Mouse (Mus musculus): ENCODE measurements around the gene Rasl2-9. TPM values are rescaled to one million over a fixed set of nuclear protein-coding genes. Genes with fewer than 3 reads are reported as not detected.
"Not testable (repeated sequence)": the region's sequence is repeated elsewhere in the genome, so short reads cannot be mapped to it uniquely, and the experiment has no call there.

Gene Rasl2-9
- polyA plus RNA-seq, 1 experiment: 0.40 TPM

DNA sequence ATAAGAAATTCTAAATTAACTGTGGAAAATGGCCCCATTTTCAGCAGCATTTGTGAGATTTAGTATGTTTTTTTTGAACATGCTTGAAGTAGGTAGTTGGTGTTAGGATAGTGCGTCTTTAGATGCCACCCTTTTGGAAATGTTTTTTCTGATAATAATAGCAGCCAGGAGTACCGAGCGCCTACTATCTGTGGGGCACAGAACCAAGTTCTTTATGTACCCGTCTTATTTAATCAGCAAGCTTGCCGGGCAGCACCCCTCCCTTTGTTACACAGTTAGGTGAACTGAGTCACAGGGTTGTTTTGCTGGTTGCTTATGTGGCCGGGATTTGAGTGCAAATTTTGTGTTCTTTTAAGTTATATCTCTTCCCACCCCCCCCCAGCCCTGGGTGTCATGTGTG lies 44.5 kb downstream of the Rasl2-9 start:
- DNase-seq (ENCODE audit: extremely low spot score in 1 of 2, low spot score in 1 of 2): no peak

DNA sequence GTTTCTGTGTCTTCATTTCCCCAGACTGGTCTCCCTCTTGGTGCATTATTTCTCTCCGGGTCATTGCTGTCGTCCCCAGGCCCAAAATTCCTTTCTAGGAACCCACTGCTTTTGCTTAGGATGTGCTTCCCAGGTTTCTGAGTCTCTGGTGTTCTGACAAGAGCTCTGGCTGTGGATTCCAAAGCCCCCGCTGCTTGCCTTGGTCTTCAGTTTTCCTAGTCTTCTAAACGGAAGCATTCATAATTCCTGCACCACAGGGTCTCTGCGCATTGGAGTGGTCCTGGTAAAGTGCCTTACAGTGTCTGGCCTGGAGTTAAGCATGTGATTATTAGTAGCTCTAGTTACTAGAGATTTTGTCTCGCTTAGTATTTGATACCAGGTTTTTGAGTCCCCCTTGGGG lies 44.9 kb downstream of the Rasl2-9 start:
- no peak for DNase-seq (ENCODE audit: extremely low spot score in 1 of 2, low spot score in 1 of 2)

DNA sequence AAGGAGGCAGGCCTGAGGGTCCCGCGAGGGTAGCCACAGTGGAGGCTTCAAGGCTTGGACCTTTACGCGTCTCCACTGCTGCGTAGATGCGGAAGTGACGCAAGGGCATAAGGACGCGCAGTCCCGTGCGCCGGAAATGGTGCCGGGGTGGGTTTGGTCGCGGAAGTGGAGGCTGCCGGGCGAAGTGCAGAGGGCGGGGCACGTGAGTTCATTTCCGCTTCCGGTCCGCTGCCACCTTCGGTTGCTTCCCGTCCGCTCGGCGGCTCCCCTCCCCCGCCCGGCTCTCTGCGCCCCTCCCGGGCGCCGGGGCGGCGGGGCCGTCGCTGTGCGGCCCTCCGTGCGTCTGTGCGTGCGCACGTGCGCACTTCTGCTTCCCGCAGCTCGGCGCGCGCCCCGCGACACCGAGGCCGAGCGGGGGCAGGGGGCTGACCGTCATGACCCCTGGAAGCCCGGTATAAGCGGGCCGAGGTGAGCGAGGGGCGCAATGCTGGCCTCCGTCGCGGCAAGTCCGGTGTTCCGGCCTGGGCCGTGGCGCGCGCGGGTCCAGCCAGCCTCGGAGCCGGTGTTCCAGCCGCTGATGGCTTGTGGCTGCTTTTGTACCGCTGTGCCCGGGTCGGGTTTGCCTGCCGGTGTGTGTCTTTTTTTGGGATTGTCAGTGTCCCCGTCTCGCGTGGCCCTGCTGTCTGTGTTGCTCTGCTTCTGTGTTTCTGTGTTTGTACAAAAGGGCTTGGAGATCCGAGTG lies 45.6 kb downstream of the Rasl2-9 start, which contains the start of gene Epn1:
Gene Epn1, plus strand, starts transcription at position 226 of the 742 bp plus-strand sequence.
- DNase-seq (ENCODE audit: extremely low spot score in 1 of 2, low spot score in 1 of 2): peak; percentile 93 to 98

DNA sequence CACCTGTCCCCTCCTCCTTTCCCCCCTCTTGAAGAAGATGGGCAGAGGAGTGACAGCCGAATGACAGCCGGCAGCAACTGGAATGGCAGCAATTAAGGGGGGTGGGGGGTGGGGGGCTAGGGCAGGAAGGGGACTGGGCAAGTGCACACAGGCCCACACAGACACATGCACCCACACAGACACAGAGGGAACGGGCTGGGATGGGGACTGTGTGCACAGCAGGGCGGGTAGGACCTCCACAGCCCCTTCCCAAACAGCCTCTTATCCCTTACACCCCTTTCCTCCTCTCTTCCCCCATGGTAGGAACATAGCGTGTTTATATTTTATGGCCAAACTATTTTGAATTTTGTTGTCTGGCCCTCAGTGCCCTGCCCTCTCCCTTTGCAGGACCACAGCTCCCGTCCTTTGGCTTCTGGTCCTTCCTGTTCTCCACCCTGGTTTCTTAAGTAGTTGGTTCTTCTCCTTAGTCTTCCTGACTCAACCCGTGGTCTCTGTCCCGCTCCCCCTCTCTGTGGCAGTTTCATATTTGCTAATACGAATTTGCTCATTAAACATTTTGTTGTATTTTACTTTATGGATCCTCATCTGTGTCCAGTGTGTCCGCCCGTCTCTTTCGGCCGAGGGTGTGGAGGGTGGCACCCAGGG lies 46.3 kb downstream of the Rasl2-9 start:
- DNase-seq (ENCODE audit: extremely low spot score in 1 of 2, low spot score in 1 of 2): not testable (repeated sequence)

DNA sequence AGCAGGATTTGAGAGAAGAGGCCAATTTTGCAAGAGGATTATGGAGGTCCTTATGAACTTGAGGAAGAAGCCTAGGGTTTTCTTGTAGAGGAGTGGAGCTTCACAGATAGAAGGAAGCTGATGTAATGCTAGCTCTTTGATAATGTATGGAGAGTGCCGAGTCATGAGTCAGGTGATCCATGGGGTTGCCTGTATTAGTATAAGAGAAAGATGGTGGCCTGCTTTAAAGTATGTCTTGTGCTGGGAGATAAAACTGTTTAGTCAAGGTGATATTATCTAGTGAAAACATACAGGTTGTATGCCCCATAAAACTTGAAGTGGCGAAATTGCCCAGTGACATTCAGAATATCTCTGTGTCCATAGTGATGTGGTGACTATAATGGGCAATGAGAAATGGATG lies 48.8 kb downstream of the Rasl2-9 start:
- DNase-seq (ENCODE audit: extremely low spot score in 1 of 2, low spot score in 1 of 2): no peak

DNA sequence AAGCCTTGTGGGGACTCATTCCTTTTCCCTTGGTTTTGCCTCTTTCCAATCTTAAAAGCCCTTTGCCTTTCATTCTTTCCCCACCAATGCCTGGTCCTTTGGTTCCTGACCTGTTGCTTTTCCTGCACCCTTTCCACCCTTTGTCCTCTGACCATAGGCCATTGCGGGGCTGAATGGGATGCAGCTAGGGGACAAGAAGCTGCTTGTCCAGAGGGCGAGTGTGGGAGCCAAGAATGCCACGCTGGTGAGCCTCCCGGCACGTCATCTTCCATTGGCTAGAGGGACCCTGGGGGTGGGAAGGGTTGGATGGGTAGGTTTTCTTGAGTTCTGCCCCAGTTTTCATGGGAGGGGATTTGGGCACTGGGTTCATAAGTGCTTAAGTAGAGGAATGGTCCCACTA lies 50.8 kb downstream of the Rasl2-9 start:
- DNase-seq (ENCODE audit: extremely low spot score in 1 of 2, low spot score in 1 of 2): no peak

Other genes starting within 250 kb of the Rasl2-9 start
- gene Isoc2a, start 248.8 kb downstream of the Rasl2-9 start, polyA plus RNA-seq (2012; rRNA removed): 10.7 and 12.0 TPM in 2 replicates
- gene Gm36210, start 219.4 kb downstream of the Rasl2-9 start, polyA plus RNA-seq (2012; rRNA removed): 0.44 and 0.53 TPM in 2 replicates
- 9.6 and 10.8 TPM in 2 replicates for gene Zfp628, start 210.7 kb downstream of the Rasl2-9 start, polyA plus RNA-seq (2012; rRNA removed)
- 99.2 and 108 TPM in 2 replicates for gene Nat14, start 203.9 kb downstream of the Rasl2-9 start, polyA plus RNA-seq (2012; rRNA removed)
- 11.1 and 12.5 TPM in 2 replicates for gene Ssc5d, start 200.2 kb downstream of the Rasl2-9 start, polyA plus RNA-seq (2012; rRNA removed)
- gene Sbk2, start 161.5 kb downstream of the Rasl2-9 start, polyA plus RNA-seq (2012; rRNA removed): 0.22 and 0.27 TPM in 2 replicates
- 2.2 and 2.5 TPM in 2 replicates for gene Sbk3, start 154.8 kb downstream of the Rasl2-9 start, polyA plus RNA-seq (2012; rRNA removed)
- 49.7 and 60.9 TPM in 2 replicates for gene Zfp579, start 129.8 kb downstream of the Rasl2-9 start, polyA plus RNA-seq (2012; rRNA removed)
- 11.7 and 13.5 TPM in 2 replicates for gene Zfp524, start 111.5 kb downstream of the Rasl2-9 start, polyA plus RNA-seq (2012; rRNA removed)
- gene Fiz1, start 111.3 kb downstream of the Rasl2-9 start, polyA plus RNA-seq (2012; rRNA removed): 22.7 TPM in 2 replicates
- gene Gm44973, start 110.5 kb downstream of the Rasl2-9 start, polyA plus RNA-seq (2012; rRNA removed): not detected in 2 replicates
- 33.1 and 35.5 TPM in 2 replicates for gene Zfp865, start 105.6 kb downstream of the Rasl2-9 start, polyA plus RNA-seq (2012; rRNA removed)
- gene Ccdc106, start 105.4 kb downstream of the Rasl2-9 start, polyA plus RNA-seq (2012; rRNA removed): 80.6 and 81.7 TPM in 2 replicates
- gene 4632433K11Rik, start 91.8 kb downstream of the Rasl2-9 start, polyA plus RNA-seq (2012; rRNA removed): not detected in 2 replicates
- gene Zfp784, start 87.5 kb downstream of the Rasl2-9 start, polyA plus RNA-seq (2012; rRNA removed): 8.4 and 8.8 TPM in 2 replicates
- 49.7 and 56.0 TPM in 2 replicates for gene Zfp580, start 74.4 kb downstream of the Rasl2-9 start, polyA plus RNA-seq (2012; rRNA removed)
- gene U2af2, start 63.8 kb downstream of the Rasl2-9 start, polyA plus RNA-seq (2012; rRNA removed): 225 and 229 TPM in 2 replicates
- 387 and 425 TPM in 2 replicates for gene Epn1, start 45.7 kb downstream of the Rasl2-9 start, polyA plus RNA-seq (2012; rRNA removed)
- gene Rfpl4, start 9.0 kb downstream of the Rasl2-9 start, polyA plus RNA-seq (2012; rRNA removed): not detected in 2 replicates
- gene Vmn1r55, start 23.7 kb upstream of the Rasl2-9 start, polyA plus RNA-seq (2012; rRNA removed): not detected in 2 replicates
- gene Vmn1r56, start 70.8 kb upstream of the Rasl2-9 start, polyA plus RNA-seq (2012; rRNA removed): not detected in 2 replicates
- gene Vmn1r57, start 92.5 kb upstream of the Rasl2-9 start, polyA plus RNA-seq (2012; rRNA removed): not detected in 2 replicates
- not detected in 2 replicates for gene Gm5065, start 224.6 kb upstream of the Rasl2-9 start, polyA plus RNA-seq (2012; rRNA removed)
- gene Nlrp2, start 225.1 kb upstream of the Rasl2-9 start, polyA plus RNA-seq (2012; rRNA removed): not detected in 2 replicates

Measured in frontal cortex, adult 2 months (tissue).